Mouse (Mus musculus) hindbrain, embryonic 14.5 days (tissue): Measurements from ENCODE around the gene Gorasp2. TPM values are rescaled to one million over a fixed set of nuclear protein-coding genes. Genes with fewer than 3 reads are reported as not detected.

Experiments
- ATAC-seq: fragments of 200-750 bp; cut with Nextera tagmentation; 2 replicates; pipeline ENCODE4 v1.8.0; 2017; ENCODE audit warnings: moderate number of reproducible peaks, mild to moderate bottlenecking, moderate TSS enrichment, moderate library complexity; ENCODE audit not compliant: low FRiP score
- DNase-seq: peaks from one replicate; pipeline ENCODE4 v3.0.0-alpha.2; 2015; ENCODE audit warnings: low spot score
- H3K27ac ChIP-seq: fragments of 300-500 bp; sonication (generic); 2 replicates; pipeline ENCODE4 v1.5.1; 2014; ENCODE audit warnings: mild to moderate bottlenecking, moderate library complexity
- H3K27me3 ChIP-seq: fragments of 300-500 bp; sonication (generic); 2 replicates; pipeline ENCODE4 v1.6.1; 2014; ENCODE audit warnings: mild to moderate bottlenecking, low read length, mixed read lengths; ENCODE audit not compliant: control insufficient read depth, insufficient read depth
- H3K36me3 ChIP-seq: fragments of 300-500 bp; sonication (generic); replicated peaks from 2 replicates; pipeline ENCODE4 v1.6.1; 2014; ENCODE audit not compliant: control insufficient read depth, insufficient read depth
- H3K4me1 ChIP-seq: fragments of 300-500 bp; sonication (generic); replicated peaks from 2 replicates; pipeline ENCODE4 v1.6.1; 2014; ENCODE audit warnings: antibody characterized with exemption, low read length, mixed read lengths; ENCODE audit not compliant: control insufficient read depth, insufficient read depth
- H3K4me2 ChIP-seq: fragments of 300-500 bp; sonication (generic); replicated peaks from 2 replicates; pipeline ENCODE4 v1.6.1; 2014; ENCODE audit warnings: mild to moderate bottlenecking, moderate library complexity
- H3K4me3 ChIP-seq: fragments of 300-500 bp; sonication (generic); replicated peaks from 2 replicates; pipeline ENCODE4 v1.5.1; 2014; ENCODE audit warnings: mild to moderate bottlenecking, low read length
- H3K9ac ChIP-seq: fragments of 300-500 bp; sonication (generic); 2 replicates; pipeline ENCODE4 v1.6.1; 2014
- H3K9me3 ChIP-seq: fragments of 300-500 bp; sonication (generic); 2 replicates; pipeline ENCODE4 v1.6.1; 2016; ENCODE audit warnings: low read length; ENCODE audit not compliant: control insufficient read depth
- WGBS: fragments of 180-500 bp; shearing (Covaris S2); extraction: QIAGEN DNeasy Blood & Tissue Kit; methylation state at CpG from one replicate; pipeline ENCODE4 v1.1.7; 2014; 5-methylcytosine and 5-hydroxymethylcytosine counted together
- polyA plus RNA-seq: library from polyadenylated mRNA; unstranded; fragments of >200 nt; fragmentation: Nextera tagmentation; extraction: Ambion mirVana; gene quantifications from 2 replicates; pipeline ENCODE4 v1.2.1, GENCODE M21; 2014

Gorasp2 gene
- polyA plus RNA-seq, 1 experiment from 2014 or later, result 137 TPM

DNA sequence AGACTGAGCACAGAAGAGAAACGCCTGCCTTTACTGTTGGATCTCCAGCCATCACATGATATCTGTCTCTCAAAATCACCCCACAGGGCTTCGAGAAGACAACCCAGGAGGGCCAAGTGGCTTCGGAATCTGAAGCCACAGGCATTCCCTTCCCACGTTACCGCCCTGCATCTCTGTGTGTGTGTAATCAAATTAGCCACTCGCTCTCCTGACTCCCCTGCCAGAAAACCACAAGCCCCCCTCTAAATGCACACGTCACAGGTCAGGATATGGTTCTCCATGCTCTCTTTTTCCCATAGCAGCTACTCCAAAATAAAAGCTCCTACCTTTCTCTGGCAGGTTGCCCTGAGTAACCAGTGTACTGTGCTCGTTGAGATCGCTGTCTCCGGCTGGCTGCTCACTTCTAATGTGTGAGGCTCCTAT is 32.0 kb upstream of the Gorasp2 start:
- DNase-seq (peak; percentile 79), ATAC-seq (peak; percentile 80)
- H3K4me2 ChIP-seq, result peak overlapping the region; percentile 43
- 0 out of 2 replicates have a peak overlapping the region, but pooled peaks have one; percentile 43 for H3K9ac ChIP-seq
- H3K9me3 ChIP-seq, result no peaks in the 10 kb centered on the region
- WGBS, result 12% methylated on average over 10 of the region's 10 CpGs
- H3K27ac ChIP-seq, result peak overlapping the region; percentile 56; the same call in 1 of the 2 replicates
- H3K4me1 ChIP-seq, result peaks cover 9% of the 10 kb centered on the region; the same call in 1 of the 2 replicates
- H3K36me3 ChIP-seq, result no peaks in the 10 kb centered on the region
- H3K4me3 ChIP-seq, result peak overlapping the region; percentile 5; the same call in 1 of the 2 replicates
- H3K27me3 ChIP-seq, result no peaks in the 10 kb centered on the region

DNA sequence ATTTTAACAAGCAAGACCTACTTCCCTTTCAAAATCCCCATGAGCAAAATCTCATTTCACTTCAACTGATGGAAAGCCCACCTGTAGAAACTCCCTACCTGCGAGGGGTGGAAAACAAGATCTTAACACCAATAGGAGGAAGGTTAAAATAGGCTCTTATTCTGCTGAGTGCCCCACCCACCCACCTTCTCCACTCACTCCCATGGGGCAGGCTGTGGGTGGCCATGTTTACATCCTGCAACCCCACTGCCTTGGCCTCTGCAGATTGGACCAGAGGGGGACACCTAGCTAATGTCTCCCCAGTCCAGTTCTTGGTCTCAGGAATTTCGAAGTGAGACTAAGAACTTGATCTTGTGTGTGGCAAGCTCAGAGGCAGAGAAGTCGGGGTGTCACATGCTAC is 31.5 kb upstream of the Gorasp2 start:
- Histone ChIP-seq H3K4me2 (peak overlapping the region; percentile 43), H3K9me3 (no peaks in the 10 kb centered on the region), H3K27me3 (no peaks in the 10 kb centered on the region), H3K9ac (no peak overlapping the region), H3K36me3 (no peaks in the 10 kb centered on the region), H3K4me1 (peaks cover 9% of the 10 kb centered on the region; the same call in 1 of the 2 replicates), H3K27ac (no peak overlapping the region), H3K4me3 (no peak overlapping the region)
- ATAC-seq, result no peak
- 79% methylated on average over 3 of the region's 3 CpGs for WGBS
- no peak for DNase-seq

DNA sequence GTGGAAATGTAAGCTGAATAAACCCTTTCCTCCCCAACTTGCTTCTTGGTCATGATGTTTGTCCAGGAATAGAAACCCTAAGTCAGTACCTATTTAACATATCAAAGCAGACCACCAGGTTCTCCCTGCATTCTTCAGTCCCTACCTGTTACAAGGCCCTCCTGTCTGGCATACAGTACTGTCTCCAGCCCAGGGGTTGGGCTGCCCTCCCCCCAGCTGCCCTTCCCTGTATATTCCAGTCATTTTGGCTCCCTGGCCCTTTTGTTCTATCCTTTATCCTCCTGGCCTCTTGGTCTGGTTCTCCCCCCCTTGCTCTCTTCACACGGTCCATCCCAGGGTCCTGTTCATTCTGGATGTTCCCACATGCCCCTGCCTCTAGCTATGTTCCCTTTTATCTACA is 30.1 kb upstream of the Gorasp2 start:
- no peak overlapping the region for H3K27ac ChIP-seq
- DNase-seq, result no peak
- H3K4me1 ChIP-seq, result peaks cover 9% of the 10 kb centered on the region; the same call in 1 of the 2 replicates
- ATAC-seq, result no peak
- H3K27me3 ChIP-seq, result no peaks in the 10 kb centered on the region
- 80% methylated on average over 1 of the region's 1 CpGs for WGBS
- H3K9me3 ChIP-seq, result no peaks in the 10 kb centered on the region
- H3K4me3 ChIP-seq, result no peak overlapping the region
- no peaks in the 10 kb centered on the region for H3K36me3 ChIP-seq
- no peak overlapping the region for H3K4me2 ChIP-seq
- no peak overlapping the region for H3K9ac ChIP-seq

DNA sequence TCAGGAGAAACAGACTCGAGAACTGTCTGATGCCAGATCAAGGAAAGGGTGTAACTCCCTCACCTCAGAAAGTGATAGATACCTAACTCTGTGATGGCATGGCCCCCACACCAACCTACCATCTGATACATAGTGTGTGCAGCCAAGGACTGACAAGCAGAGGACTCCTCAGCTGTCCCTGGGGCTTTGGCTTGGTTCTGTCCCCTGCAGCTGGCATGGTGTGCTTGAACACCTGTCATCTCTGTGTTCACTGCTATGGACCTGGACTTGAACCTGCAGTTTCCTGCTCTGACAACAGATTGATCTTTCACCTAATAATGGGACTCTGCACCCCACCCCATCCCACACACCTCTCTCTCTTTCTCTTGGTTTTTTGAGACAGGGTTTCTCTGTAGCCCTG is 29.0 kb upstream of the Gorasp2 start:
- 93% methylated on average over 1 of the region's 1 CpGs for WGBS
- no peaks in the 10 kb centered on the region for H3K9me3 ChIP-seq
- no peak overlapping the region for H3K4me2 ChIP-seq
- H3K27me3 ChIP-seq, result no peaks in the 10 kb centered on the region
- no peak for DNase-seq
- H3K36me3 ChIP-seq, result no peaks in the 10 kb centered on the region
- no peak for ATAC-seq
- H3K9ac ChIP-seq, result no peak overlapping the region
- H3K4me1 ChIP-seq, result peaks cover 9% of the 10 kb centered on the region; the same call in 1 of the 2 replicates
- H3K27ac ChIP-seq, result no peak overlapping the region
- no peak overlapping the region for H3K4me3 ChIP-seq

DNA sequence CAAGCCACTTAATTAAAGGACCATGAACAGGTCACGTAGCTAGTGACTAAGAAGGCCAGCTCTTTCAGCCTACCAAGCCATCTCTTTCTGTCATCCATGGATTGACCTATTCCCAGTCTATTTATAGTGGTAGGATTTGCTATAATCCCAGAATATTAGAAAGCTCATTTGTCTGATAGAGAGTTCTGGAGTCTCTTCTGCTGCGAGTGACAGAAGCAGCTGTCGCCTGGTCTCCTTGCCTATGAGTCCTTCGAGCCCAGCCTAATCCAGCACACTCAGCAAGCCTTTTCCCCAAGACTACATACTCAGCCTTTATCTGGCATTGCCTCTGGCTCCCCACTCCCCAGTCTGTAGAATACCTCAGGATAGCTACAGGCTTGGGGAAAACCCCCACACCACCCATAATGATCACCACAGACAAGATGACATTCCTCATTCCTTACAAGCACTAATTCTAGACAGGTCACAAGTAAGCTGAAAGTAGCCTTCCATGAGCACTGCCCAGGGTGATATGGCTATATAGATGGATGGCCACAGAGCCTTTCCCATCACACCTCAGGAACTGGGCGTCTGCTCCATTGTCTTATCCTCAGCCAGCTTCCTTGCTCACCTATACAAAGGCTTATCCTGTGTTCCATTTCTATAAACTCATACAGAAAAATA is 27.2 kb upstream of the Gorasp2 start:
- no peak overlapping the region for H3K9ac ChIP-seq
- no peaks in the 10 kb centered on the region for H3K27me3 ChIP-seq
- no peak overlapping the region for H3K4me2 ChIP-seq
- no peaks in the 10 kb centered on the region for H3K36me3 ChIP-seq
- H3K27ac ChIP-seq, result no peak overlapping the region
- no peak for ATAC-seq
- peaks cover 7% of the 10 kb centered on the region; the same call in 1 of the 2 replicates for H3K4me1 ChIP-seq
- no peak overlapping the region for H3K4me3 ChIP-seq
- WGBS, result 92% methylated on average over 5 of the region's 5 CpGs
- DNase-seq, result no peak
- H3K9me3 ChIP-seq, result no peaks in the 10 kb centered on the region

DNA sequence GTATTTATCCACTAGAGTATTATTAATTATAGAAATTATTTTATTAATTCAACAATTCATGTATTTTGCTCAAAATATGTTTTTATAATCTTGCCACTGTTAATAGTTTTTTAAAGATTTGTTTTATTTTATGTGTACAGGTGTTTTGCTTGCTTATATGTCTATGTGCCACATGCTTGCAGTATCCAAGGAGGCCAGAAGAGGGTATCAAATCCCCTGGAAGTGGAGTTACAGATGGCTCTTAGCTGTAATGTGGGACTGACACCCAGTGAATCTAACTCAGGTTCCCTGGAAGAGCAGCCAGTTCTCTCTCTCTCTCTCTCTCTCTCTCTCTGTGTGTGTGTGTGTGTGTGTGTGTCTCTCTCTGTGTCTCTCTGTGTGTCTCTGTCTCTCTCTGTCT is 20.4 kb upstream of the Gorasp2 start:
- Histone ChIP-seq H3K27me3 (no peaks in the 10 kb centered on the region), H3K4me1 (peaks cover 6% of the 10 kb centered on the region; the same call in 1 of the 2 replicates), H3K9me3 (no peaks in the 10 kb centered on the region), H3K36me3 (no peaks in the 10 kb centered on the region), H3K9ac (no peak overlapping the region), H3K4me2 (no peak overlapping the region), H3K4me3 (no peak overlapping the region), H3K27ac (no peak overlapping the region)
- ATAC-seq, result no peak
- DNase-seq, result no peak

DNA sequence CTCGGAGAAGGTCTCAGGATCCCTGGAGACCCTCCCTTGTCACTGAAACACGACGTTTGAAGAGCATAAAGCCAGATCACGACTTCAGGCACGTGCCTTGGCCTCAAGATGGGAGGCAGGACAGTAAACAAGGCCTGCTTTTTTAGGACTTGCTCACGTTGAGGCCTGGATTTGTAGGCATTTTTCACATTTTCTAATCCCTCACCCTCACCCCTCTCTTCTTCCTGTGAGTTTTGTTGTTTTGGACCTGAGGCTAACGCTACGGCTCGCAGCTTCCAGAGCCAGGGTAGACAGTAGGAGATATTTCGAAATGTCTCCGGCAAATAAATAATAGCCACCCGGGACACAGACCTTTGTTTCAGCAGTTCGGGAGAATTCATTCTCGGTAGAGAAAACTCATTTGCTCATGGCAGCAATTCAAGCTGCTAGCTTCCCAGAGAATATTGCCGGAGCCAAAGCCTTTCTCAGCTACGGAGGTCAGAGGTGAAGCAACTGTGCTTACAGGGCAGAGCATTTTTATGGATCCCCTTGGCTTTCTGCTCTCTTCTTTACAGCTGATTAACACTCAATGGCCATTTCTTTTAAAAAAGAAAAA is 18.3 kb upstream of the Gorasp2 start:
- Histone ChIP-seq H3K36me3 (no peaks in the 10 kb centered on the region), H3K27ac (peak overlapping the region; percentile 74)

DNA sequence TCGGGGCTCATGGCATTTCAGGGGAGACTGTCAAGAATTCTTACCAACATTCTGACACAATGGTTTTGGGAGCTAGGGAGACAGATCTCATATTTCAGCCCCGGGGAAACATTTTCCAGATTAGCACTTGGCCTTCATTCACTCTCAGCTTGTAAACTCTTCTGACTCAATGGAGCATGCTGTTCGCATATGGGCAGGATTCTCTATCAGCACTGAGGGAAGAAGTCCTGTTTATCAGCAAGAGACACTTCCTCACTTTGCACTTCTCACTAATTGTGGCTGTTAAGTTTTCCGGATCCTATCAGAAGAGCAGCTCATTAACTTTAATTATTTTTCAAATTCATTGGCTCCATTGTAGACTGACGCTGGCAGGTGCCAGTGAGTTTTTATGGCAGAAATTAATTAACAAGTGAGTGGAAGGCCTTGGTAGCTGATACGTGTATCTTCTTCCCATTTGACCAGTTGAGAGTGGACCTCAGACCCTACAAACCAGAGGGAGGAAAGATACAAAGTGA is 16.1 kb upstream of the Gorasp2 start:
- H3K36me3 ChIP-seq, result no peaks in the 10 kb centered on the region
- no peak overlapping the region for H3K4me2 ChIP-seq
- no peak overlapping the region for H3K9ac ChIP-seq
- 77% methylated on average over 6 of the region's 6 CpGs for WGBS
- peaks cover 6% of the 10 kb centered on the region; the same call in 1 of the 2 replicates for H3K4me1 ChIP-seq
- no peak overlapping the region for H3K27ac ChIP-seq
- H3K9me3 ChIP-seq, result no peaks in the 10 kb centered on the region
- H3K27me3 ChIP-seq, result no peaks in the 10 kb centered on the region
- no peak for DNase-seq
- no peak overlapping the region for H3K4me3 ChIP-seq
- no peak for ATAC-seq

More for the DNA sequence above, 18.3 kb upstream of the Gorasp2 start:
- WGBS, result 28% methylated on average over 16 of the region's 16 CpGs
- no peak for ATAC-seq
- Histone ChIP-seq H3K4me1 (peaks cover 6% of the 10 kb centered on the region; the same call in 1 of the 2 replicates), H3K9ac (no peak overlapping the region), H3K4me3 (no peak overlapping the region), H3K27me3 (no peaks in the 10 kb centered on the region), H3K4me2 (no peak overlapping the region), H3K9me3 (no peaks in the 10 kb centered on the region)
- peak; percentile 36 for DNase-seq

DNA sequence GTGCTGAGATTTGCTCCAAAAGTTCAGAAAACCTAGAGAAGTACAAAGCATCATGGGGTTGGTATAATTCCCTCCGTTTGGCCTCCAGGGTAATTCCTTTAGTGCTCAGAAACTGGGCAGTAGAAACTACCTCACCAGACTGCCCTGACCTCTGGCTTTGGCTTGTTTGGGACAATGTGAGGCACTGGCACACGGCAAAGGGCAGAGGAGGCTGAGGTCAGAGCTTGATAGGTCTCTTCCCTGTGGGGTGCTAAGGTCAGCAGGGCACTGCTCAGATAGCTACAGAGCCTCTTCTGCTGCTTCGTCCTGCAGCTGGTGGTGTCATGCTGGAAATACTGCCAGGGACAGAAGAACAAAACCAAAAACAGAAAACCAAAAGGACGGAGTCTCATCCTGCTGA is 13.7 kb upstream of the Gorasp2 start:
- Histone ChIP-seq H3K4me1 (peaks cover 6% of the 10 kb centered on the region; the same call in 1 of the 2 replicates), H3K9ac (no peak overlapping the region), H3K9me3 (no peaks in the 10 kb centered on the region), H3K4me3 (no peak overlapping the region), H3K27me3 (no peaks in the 10 kb centered on the region), H3K27ac (no peak overlapping the region), H3K36me3 (no peaks in the 10 kb centered on the region), H3K4me2 (no peak overlapping the region)
- WGBS, result 33% methylated on average over 4 of the region's 4 CpGs
- ATAC-seq, result no peak
- no peak for DNase-seq
